Mouse (Mus musculus) bone marrow macrophage, adult 2 months (primary cell): Measurements from ENCODE around the gene Mtmr6.

ENCODE experiments used
- CTCF ChIP-seq: IDR thresholded peaks from 2 replicates; pipeline ENCODE4 v1.5.1; 2012; ENCODE audit warnings: low read depth, mild to moderate bottlenecking, low read length, moderate library complexity
- POLR2A ChIP-seq: IDR thresholded peaks from 2 replicates; pipeline ENCODE4 v1.6.1; 2012; ENCODE audit warnings: mild to moderate bottlenecking, low read depth, low read length, borderline replicate concordance

GRCm38 (mm10) chr14:60320813-60321212, 55.8 kb downstream of the Mtmr6 start:
- no peak for TF ChIP-seq CTCF
- no peak for TF ChIP-seq POLR2A
